8 mouse cellular contexts compared by ENCODE assay signal in genomic region chr17:5975099-5975977, GRCm38 (mm10). TPM values are rescaled to one million over a fixed set of nuclear protein-coding genes. Genes with fewer than 3 reads are reported as not detected.
A peak's percentile ranks its signal among the peaks of the same experiment; 100 is the strongest.
DNase-seq lines count a peak whose midpoint lies in the region; ATAC-seq and TF ChIP-seq lines count a peak whose summit lies in the region.

No protein-coding gene starts in this region.

- H3K4me3 ChIP-seq in heart, embryonic 13.5 days: peak overlapping the region; percentile 20
- peak overlapping the region; percentile 57 for H3K4me3 ChIP-seq in lung, adult 2 months (replicated peaks; ENCODE audit: extremely low read depth, low read depth, low read length)

- no peak for TF ChIP-seq CTCF in lung, adult 2 months (IDR thresholded peaks at IDR 0.05; ENCODE audit: insufficient read depth, low read length)

- no peaks in the 10 kb centered on the region for H3K36me3 ChIP-seq in heart, embryonic 13.5 days

- H3K27me3 ChIP-seq in heart, embryonic 13.5 days (replicated peaks): no peaks in the 10 kb centered on the region

- peak overlapping the region; percentile 56; the same call in 1 of the 2 replicates for H3K27ac ChIP-seq in heart, embryonic 13.5 days (replicated peaks)

- peak; percentile 36; the same call in 1 of the 2 replicates for TF ChIP-seq POLR2A in lung, adult 2 months (IDR thresholded peaks at IDR 0.05; ENCODE audit: borderline replicate concordance, extremely low read depth, low read depth, low read length)

- no peaks in the 10 kb centered on the region for H3K9me3 ChIP-seq in heart, embryonic 13.5 days

- WGBS in heart, embryonic 13.5 days: 41% methylated on average over 23 of the region's 23 CpGs
- 26% methylated on average over 23 of the region's 23 CpGs for WGBS in lung, adult 2 months

- H3K9ac ChIP-seq in heart, embryonic 13.5 days: peak overlapping the region; percentile 28

- H3K4me2 ChIP-seq in heart, embryonic 13.5 days: peak overlapping the region; percentile 49

- H3K4me1 ChIP-seq in heart, embryonic 13.5 days: peaks cover 54% of the 10 kb centered on the region
- H3K4me1 ChIP-seq in lung, adult 2 months (ENCODE audit: control insufficient read depth, insufficient read depth, low read length): peaks cover 26% of the 10 kb centered on the region

- peak; percentile 69 for DNase-seq in 3134 (ENCODE audit: extremely low read depth, insufficient read length, low spot score)
- peak; percentile 85 for DNase-seq in CD4-positive helper T cell, adult 2 months (ENCODE audit: low read depth, low spot score)
- DNase-seq in embryo, embryonic 11 days: peak; percentile 51
- DNase-seq in layer of hippocampus, adult 18-20 months (ENCODE audit: low spot score in 2 of 2): peak; percentile 89 to 94
- peak; percentile 51 for DNase-seq in lung, adult 2 months
- peak; percentile 83 for DNase-seq in right cerebral cortex, postnatal 25 days

- ATAC-seq in heart, embryonic 13.5 days (ENCODE audit: extremely low read depth, insufficient number of reproducible peaks, low FRiP score, low TSS enrichment): no peak
- ATAC-seq in erythroid progenitor cell, adult 5-6 weeks (replicated peaks; ENCODE audit: low FRiP score, poor library complexity, severe bottlenecking): no peak

RNA-seq across cellular contexts. Expression of gene Synj2, which starts 34.3 kb away (rescaled TPM):
- polyA plus RNA-seq in heart, embryonic 13.5 days (2015; fragmentation: Nextera tagmentation; extraction: Ambion mirVana): 3.0 and 3.1 TPM in 2 replicates
- total RNA-seq in layer of hippocampus, adult 18-20 months (2021): 10 to 100 TPM; 71.8 to 73.5 TPM
- 7.1 and 10.9 TPM in 2 replicates for polyA plus RNA-seq in lung, adult 2 months (2012; rRNA removed)
- total RNA-seq in erythroid progenitor cell, adult 5-6 weeks (2015; ENCODE audit: low replicate concordance): 1.8 and 6.3 TPM in 2 replicates
- 2.7 TPM in 1 of 2 replicates, not detected in the other for total RNA-seq in erythroid progenitor cell, adult 5-6 weeks (2017; ENCODE audit: low replicate concordance)

Comparison
In these comparisons a context has a peak if more than half of its experiments do, and no peak if none do; other contexts are left out.
1. RNA of gene Synj2, which starts 34.3 kb away (total RNA-seq): 71.8 to 73.5 TPM in layer of hippocampus, adult 18-20 months; 1.8 to 6.3 TPM in erythroid progenitor cell, adult 5-6 weeks; every median in the first group is over 4 times any median in the second.
2. Peak in every context shown above with its lines, with median percentiles within 50 percentile points of each other: DNase-seq.